Mouse (Mus musculus) C2C12 (cell line): ENCODE measurements around the gene Lrcol1. TPM values are rescaled to one million over a fixed set of nuclear protein-coding genes. Genes with fewer than 3 reads are reported as not detected.

Experiments used
- H3K27me3 ChIP-seq: one replicate; pipeline ENCODE4 v1.6.1; 2011; ENCODE audit not compliant: control insufficient read depth, insufficient read depth, insufficient read length
- H3K36me3 ChIP-seq: one replicate; pipeline ENCODE4 v1.6.1; 2011; ENCODE audit not compliant: control insufficient read depth, insufficient read depth
- H3K4me3 ChIP-seq: one replicate; pipeline ENCODE4 v1.5.1; 2011; ENCODE audit warnings: mild to moderate bottlenecking, control low read depth; ENCODE audit not compliant: poor library complexity, insufficient read depth, severe bottlenecking
- H3K79me2 ChIP-seq: one replicate; pipeline ENCODE4 v1.6.1; 2011; ENCODE audit not compliant: control insufficient read depth, insufficient read depth
- H3K79me3 ChIP-seq: one replicate; pipeline ENCODE4 v1.6.1; 2011; ENCODE audit warnings: low read depth, control low read depth
- H3ac ChIP-seq: one replicate; pipeline ENCODE3; 2011; ENCODE audit warnings: low read depth; ENCODE audit not compliant: control insufficient read depth, insufficient read length
- CEBPB ChIP-seq: IDR thresholded peaks from one replicate; pipeline ENCODE4 v1.6.1; 2011; ENCODE audit warnings: low read depth, mild to moderate bottlenecking, control low read depth, moderate library complexity
- CTCF ChIP-seq: IDR thresholded peaks from one replicate; pipeline ENCODE4 v1.5.1; 2011; ENCODE audit not compliant: control insufficient read depth, insufficient read depth, insufficient read length
- FOSL1 ChIP-seq: IDR thresholded peaks from one replicate; pipeline ENCODE4 v1.8.0; 2011; ENCODE audit warnings: mild to moderate bottlenecking, low read length; ENCODE audit not compliant: poor library complexity, insufficient read depth, severe bottlenecking
- MAX ChIP-seq: IDR thresholded peaks from one replicate; pipeline ENCODE4 v1.6.1; 2011; ENCODE audit warnings: mild to moderate bottlenecking, control low read depth
- MYOD1 ChIP-seq: IDR thresholded peaks from one replicate; pipeline ENCODE4 v1.6.1; 2011; ENCODE audit warnings: low read depth; ENCODE audit not compliant: control insufficient read depth, insufficient read length
- MYOG ChIP-seq: IDR thresholded peaks from one replicate; pipeline ENCODE4 v1.6.1; 2011; ENCODE audit not compliant: control insufficient read depth, insufficient read length; ENCODE audit errors: extremely low read depth
- USF1 ChIP-seq: IDR thresholded peaks from one replicate; pipeline ENCODE4 v1.6.1; 2011; ENCODE audit warnings: low read depth, mild to moderate bottlenecking, control low read depth, moderate library complexity
- polyA plus RNA-seq: library from polyadenylated mRNA; unstranded; fragments of >200 nt; fragmentation: generic; extraction: Trizol; gene quantifications from one replicate; pipeline ENCODE4 v1.2.1, GENCODE M21; 2012; ENCODE audit warnings: missing spikeins

Gene Lrcol1
- polyA plus RNA-seq, 1 experiment: not detected

DNA sequence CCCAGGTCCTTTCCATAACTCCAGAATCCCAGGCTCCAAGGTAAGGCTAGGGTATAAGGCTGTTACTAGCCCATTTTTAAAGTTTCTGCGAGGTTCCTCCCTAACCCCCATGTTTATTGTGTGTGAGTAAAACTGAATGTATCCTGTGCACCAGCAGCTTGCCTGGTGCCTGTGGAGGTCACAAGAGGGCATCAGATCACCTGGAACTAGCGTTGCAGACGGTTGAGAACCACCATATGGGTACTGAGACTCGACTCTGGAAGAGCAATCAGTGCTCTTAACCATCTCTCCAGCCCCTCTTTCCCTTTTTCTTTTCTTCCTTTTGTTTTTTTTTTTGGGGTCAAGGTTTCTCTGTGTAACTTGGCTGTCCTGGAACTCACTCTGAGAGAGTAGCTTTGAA is 35.3 kb downstream of the Lrcol1 start:
- H3K79me3 ChIP-seq: no peaks in the 10 kb centered on the region
- TF ChIP-seq USF1 (no peak), MYOG (no peak), FOSL1 (no peak), CTCF (no peak), MAX (no peak), CEBPB (no peak), MYOD1 (no peak)
- no peaks in the 10 kb centered on the region for H3K27me3 ChIP-seq
- H3K4me3 ChIP-seq: no peak overlapping the region
- H3ac ChIP-seq: no peak overlapping the region
- no peaks in the 10 kb centered on the region for H3K36me3 ChIP-seq
- no peaks in the 10 kb centered on the region for H3K79me2 ChIP-seq

GRCm38 (mm10) chr5:110384491-110384890 is 40.0 kb downstream of the Lrcol1 start:
- Histone ChIP-seq H3K79me3 (no peaks in the 10 kb centered on the region), H3K36me3 (no peaks in the 10 kb centered on the region), H3K79me2 (no peaks in the 10 kb centered on the region), H3ac (no peak overlapping the region), H3K27me3 (no peaks in the 10 kb centered on the region), H3K4me3 (no peak overlapping the region)
- TF ChIP-seq MAX (no peak), MYOG (no peak), MYOD1 (no peak), CTCF (no peak), CEBPB (no peak), USF1 (no peak), FOSL1 (no peak)

DNA sequence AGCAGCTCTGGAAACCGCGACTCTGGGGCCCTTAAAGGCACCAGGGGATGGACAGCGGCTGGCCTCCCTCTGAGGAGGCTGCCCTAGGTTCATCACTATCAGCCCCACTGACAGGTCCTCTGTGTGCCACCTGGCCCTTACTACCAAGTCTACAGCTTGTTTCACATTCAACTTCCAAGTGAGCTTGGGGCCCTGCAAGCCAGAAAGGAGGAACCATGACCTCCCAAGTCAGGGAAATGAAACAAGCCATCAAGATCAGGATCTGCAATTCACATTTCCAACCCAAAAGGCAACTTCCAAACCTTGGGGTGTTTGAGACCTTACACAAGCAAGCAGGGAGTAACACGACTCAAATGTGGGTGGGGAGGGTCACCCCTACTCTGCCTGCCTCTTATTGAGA is 40.7 kb downstream of the Lrcol1 start:
- Histone ChIP-seq H3K4me3 (no peak overlapping the region), H3K79me3 (no peaks in the 10 kb centered on the region), H3K36me3 (no peaks in the 10 kb centered on the region), H3K79me2 (no peaks in the 10 kb centered on the region), H3ac (no peak overlapping the region), H3K27me3 (no peaks in the 10 kb centered on the region)
- TF ChIP-seq CTCF (no peak), MYOG (no peak), MYOD1 (no peak), MAX (no peak), USF1 (no peak), CEBPB (no peak), FOSL1 (no peak)

DNA sequence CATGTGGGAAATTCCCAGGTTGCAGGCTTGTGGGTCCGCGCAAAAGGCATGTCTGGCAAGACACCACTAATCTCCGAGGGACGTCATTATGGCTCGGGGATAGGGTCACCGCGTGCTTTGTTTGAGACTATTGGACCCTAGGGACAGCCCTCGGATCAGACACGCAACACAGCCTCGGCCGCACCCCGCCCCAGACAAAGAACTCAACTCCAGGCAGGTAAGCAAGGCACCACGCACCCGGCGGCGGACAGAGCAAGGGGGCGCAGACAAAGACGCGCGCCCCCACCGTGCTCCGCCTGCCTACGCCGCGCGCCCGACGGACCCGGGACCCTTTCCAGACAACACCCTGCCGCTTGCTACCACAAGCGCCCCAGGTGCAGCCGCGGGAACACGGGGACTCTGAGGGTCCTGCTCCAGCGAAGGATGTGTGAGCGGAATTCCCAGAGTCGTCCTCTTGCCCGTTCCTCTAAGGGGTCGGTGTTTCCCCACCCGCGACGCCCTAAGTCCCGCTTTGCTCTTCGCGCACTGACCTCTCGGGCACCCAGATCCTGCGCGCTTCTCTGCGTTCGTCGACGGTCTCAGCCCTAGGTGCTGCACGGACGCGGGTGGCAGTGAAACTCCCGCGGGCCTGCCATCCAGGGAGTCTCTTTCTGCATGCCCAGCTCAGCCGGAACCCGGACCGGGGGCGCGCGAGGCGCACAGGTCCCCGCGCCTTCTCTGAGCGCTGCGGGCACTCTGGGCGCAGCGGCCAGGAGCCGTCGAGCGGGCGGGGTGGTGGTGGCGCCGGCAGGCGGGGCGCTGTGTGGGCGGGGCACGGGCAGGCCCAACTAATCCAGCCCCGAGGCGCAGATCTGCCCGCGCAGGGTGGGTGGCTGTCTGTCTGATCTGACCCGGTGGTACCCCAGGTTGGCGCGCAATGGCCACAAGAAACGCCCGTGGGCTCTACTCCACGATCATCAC is 42.1 kb downstream of the Lrcol1 start:
- no peaks in the 10 kb centered on the region for H3K27me3 ChIP-seq
- no peak overlapping the region for H3ac ChIP-seq
- no peak overlapping the region for H3K4me3 ChIP-seq
- no peaks in the 10 kb centered on the region for H3K36me3 ChIP-seq
- H3K79me2 ChIP-seq: no peaks in the 10 kb centered on the region
- no peaks in the 10 kb centered on the region for H3K79me3 ChIP-seq
- TF ChIP-seq MYOD1: no peak
- TF ChIP-seq CEBPB: no peak
- no peak for TF ChIP-seq CTCF
- no peak for TF ChIP-seq USF1
- no peak for TF ChIP-seq MYOG
- TF ChIP-seq FOSL1: no peak
- TF ChIP-seq MAX: no peak

GRCm38 (mm10) chr5:110387332-110387731 is 42.8 kb downstream of the Lrcol1 start:
- H3K4me3 ChIP-seq: no peak overlapping the region
- H3K79me2 ChIP-seq: no peaks in the 10 kb centered on the region
- H3K79me3 ChIP-seq: no peaks in the 10 kb centered on the region
- TF ChIP-seq MYOD1 (no peak), USF1 (no peak), MYOG (no peak), FOSL1 (no peak), CEBPB (no peak), CTCF (no peak)
- no peak overlapping the region for H3ac ChIP-seq
- H3K36me3 ChIP-seq: no peaks in the 10 kb centered on the region
- no peaks in the 10 kb centered on the region for H3K27me3 ChIP-seq
